Mouse (Mus musculus) v-Abl transformed pro-B cells (cell line): ENCODE results near the gene Ankrd24.

Experiments
- in situ Hi-C, 2 experiments: fragments of 400-800 bp; cut with MboI; formaldehyde crosslinking; loops; one replicate each; pipeline ENCODE4 v1.15.1; 2025; ENCODE audit not compliant: unreplicated experiment in 2 of 2

The Ankrd24 gene

GRCm38 (mm10) chr10:81604968-81605665, 23.2 kb upstream of the Ankrd24 start:
- in situ Hi-C loops: loop anchor here (5.0 kb wide), 3 partner anchors 43 to 562 kb away; partner anchors contain the start of gene Ncln (in 1 of the 2)

GRCm38 (mm10) chr10:81605666-81605973, 22.7 kb upstream of the Ankrd24 start:
- in situ Hi-C loops: loop anchor here in 1 of 2 experiments (5.0 kb wide), 2 partner anchors 108 to 562 kb away; partner anchors contain the start of gene Ncln

- in situ Hi-C loops: loop anchor here in 1 of 2 experiments (5.0 kb wide), 2 partner anchors 109 to 561 kb away; partner anchors contain the start of gene Ncln
These were observed 22.2 kb upstream of the Ankrd24 start, which contains the start of gene BC025920 for GRCm38 (mm10) chr10:81605974-81606751. TSS of gene BC025920 (plus strand) at chr10:81606270.

- in situ Hi-C loops: loop anchor here in 1 of 2 experiments (5.0 kb wide), 2 partner anchors 111 to 559 kb away; partner anchors contain the start of gene Ncln
These were observed 20.0 kb upstream of the Ankrd24 start for GRCm38 (mm10) chr10:81608308-81608707.

- in situ Hi-C loops: no loop called here
These were observed 15.6 kb upstream of the Ankrd24 start for GRCm38 (mm10) chr10:81612779-81613178.

GRCm38 (mm10) chr10:81615486-81615885, 12.9 kb upstream of the Ankrd24 start:
- in situ Hi-C loops: no loop called here

GRCm38 (mm10) chr10:81619976-81620375, 8.4 kb upstream of the Ankrd24 start:
- in situ Hi-C loops: loop anchor here in 1 of 2 experiments (5.0 kb wide), 1 partner anchor 547 kb away; no protein-coding TSS in a partner anchor

GRCm38 (mm10) chr10:81620786-81621185, 7.6 kb upstream of the Ankrd24 start:
- in situ Hi-C loops: loop anchor here in 1 of 2 experiments (5.0 kb wide), 1 partner anchor 547 kb away; no protein-coding TSS in a partner anchor

- in situ Hi-C loops: loop anchor here in 1 of 2 experiments (5.0 kb wide), 1 partner anchor 544 kb away; no protein-coding TSS in a partner anchor
These were observed 4.9 kb upstream of the Ankrd24 start for GRCm38 (mm10) chr10:81623441-81623840.

GRCm38 (mm10) chr10:81626101-81626993, 2.0 kb upstream of the Ankrd24 start:
- in situ Hi-C loops: loop anchor here in 1 of 2 experiments (25.0 kb wide), 1 partner anchor 986 kb away; the partner anchor contains the start of gene 1190007I07Rik

GRCm38 (mm10) chr10:81626994-81627835, 1.1 kb upstream of the Ankrd24 start, which contains the start of gene Sirt6:
TSS of gene Sirt6 (minus strand) at chr10:81627797.
- in situ Hi-C loops: loop anchor here in 1 of 2 experiments (25.0 kb wide), 1 partner anchor 985 kb away; the partner anchor contains the start of gene 1190007I07Rik

- in situ Hi-C loops: loop anchor here in 1 of 2 experiments (25.0 kb wide), 1 partner anchor 984 kb away; the partner anchor contains the start of gene 1190007I07Rik
These were observed 512 bp upstream of the Ankrd24 start for GRCm38 (mm10) chr10:81627836-81628220.

- in situ Hi-C loops: loop anchor here in 1 of 2 experiments (25.0 kb wide), 1 partner anchor 979 kb away; the partner anchor contains the start of gene 1190007I07Rik
These were observed 5.1 kb downstream of the Ankrd24 start for GRCm38 (mm10) chr10:81633253-81634099.

GRCm38 (mm10) chr10:81636338-81636737, 8.0 kb downstream of the Ankrd24 start:
- in situ Hi-C loops: loop anchor here in 1 of 2 experiments (25.0 kb wide), 1 partner anchor 976 kb away; the partner anchor contains the start of gene 1190007I07Rik

- in situ Hi-C loops: loop anchor here in 1 of 2 experiments (25.0 kb wide), 1 partner anchor 974 kb away; the partner anchor contains the start of gene 1190007I07Rik
These were observed 9.8 kb downstream of the Ankrd24 start for GRCm38 (mm10) chr10:81638101-81638500.

- in situ Hi-C loops: loop anchor here in 1 of 2 experiments (25.0 kb wide), 1 partner anchor 971 kb away; the partner anchor contains the start of gene 1190007I07Rik
These were observed 12.5 kb downstream of the Ankrd24 start for GRCm38 (mm10) chr10:81640825-81641224.

GRCm38 (mm10) chr10:81641566-81641965, 13.2 kb downstream of the Ankrd24 start:
- in situ Hi-C loops: loop anchor here in 1 of 2 experiments (25.0 kb wide), 1 partner anchor 971 kb away; the partner anchor contains the start of gene 1190007I07Rik
